Comparison of ENCODE assay signal across 8 mouse cellular contexts in the genomic region with DNA sequence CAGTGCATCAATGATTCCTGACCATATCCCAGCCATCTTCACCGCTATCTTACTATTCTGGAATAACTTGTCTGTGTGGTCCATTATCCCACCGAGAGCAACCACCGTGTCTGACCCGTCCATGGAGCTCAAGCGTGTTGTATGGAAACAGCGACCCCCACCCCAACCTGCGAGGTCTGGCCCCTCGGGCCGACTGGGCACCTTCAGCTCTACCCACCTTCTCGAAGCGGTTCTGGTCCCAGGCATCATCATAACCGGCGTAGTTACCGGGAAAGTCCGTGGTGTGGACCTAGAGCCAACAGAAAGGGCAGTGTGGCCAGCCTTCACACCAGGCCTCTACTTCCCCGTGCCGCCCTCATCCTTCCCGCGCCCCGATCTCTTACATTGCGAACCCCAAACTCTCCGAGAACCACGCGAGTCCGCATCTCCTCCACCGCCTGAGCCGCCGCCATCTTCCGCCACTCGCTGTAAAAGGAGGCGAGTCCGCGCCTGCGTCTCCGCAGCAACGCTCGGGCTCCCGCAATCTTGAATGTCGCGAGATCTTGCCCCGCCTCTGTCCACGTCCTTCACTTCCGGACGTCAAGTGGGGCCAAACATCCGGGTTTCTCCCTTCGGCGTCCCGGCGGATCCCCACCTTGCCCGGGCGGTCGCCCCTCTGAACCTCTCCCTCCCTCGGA. TPM values are rescaled to one million over a fixed set of nuclear protein-coding genes. Genes with fewer than 3 reads are reported as not detected.
DNase-seq lines count a peak whose midpoint lies in the region; ATAC-seq and TF ChIP-seq lines count a peak whose summit lies in the region.

Gene Polr1c (minus strand): TSS at position 543 of the 677 bp plus-strand sequence.
Gene Yipf3 (plus strand): TSS at position 569 of the 677 bp plus-strand sequence.

- H3K27ac ChIP-seq in cortical plate, adult 2 months (ENCODE audit: insufficient read depth, low read length): peak within 1 kb of the TSS; percentile 30

- peak; percentile 88 for TF ChIP-seq POLR2A in cortical plate, adult 2 months (IDR thresholded peaks at IDR 0.05; ENCODE audit: extremely low read depth, insufficient read depth, low read length)

- peak within 1 kb of the TSS; percentile 78 for H3K4me3 ChIP-seq in cortical plate, adult 2 months (ENCODE audit: insufficient read depth, low read length)

- TF ChIP-seq CTCF in cortical plate, adult 2 months (IDR thresholded peaks at IDR 0.05; ENCODE audit: extremely low read depth, insufficient read depth, low read length): no peak

- H3K4me1 ChIP-seq in cortical plate, adult 2 months (ENCODE audit: control insufficient read depth, insufficient read depth, low read length): peaks cover 7% of the 10 kb centered on the region; the same call in 1 of the 2 replicates

- peak; percentile 94 for DNase-seq in gastrocnemius, postnatal 10 days
- DNase-seq in induced T-regulatory cell, adult 2 months (ENCODE audit: low read depth): peak; percentile 96
- DNase-seq in left cerebral cortex, adult 9 months (ENCODE audit: low spot score in 2 of 2): peak; percentile 90 to 96
- peak; percentile 96 for DNase-seq in right cerebral cortex, postnatal 14 days
- peak; percentile 93 to 96 for DNase-seq in urinary bladder, postnatal 36 days (ENCODE audit: low spot score in 2 of 2)

- peak; percentile 93 for ATAC-seq in activated CD4-positive, CD25-positive, alpha-beta regulatory T cell, adult 4 months
- ATAC-seq in megakaryocyte progenitor cell, adult 5-6 weeks (replicated peaks; ENCODE audit: poor library complexity): peak; percentile 89

RNA-seq across cellular contexts. Expression of gene Polr1c, which starts in this region (rescaled TPM):
- 100 to 1,000 TPM in 1 of 2 experiments, 10 to 100 TPM in 1; 86.1 to 118 TPM for polyA plus RNA-seq in activated CD4-positive, CD25-positive, alpha-beta regulatory T cell, adult 4 months (2017; shearing (Covaris generic))
- polyA plus RNA-seq in cortical plate, adult 2 months (2012; rRNA removed): 45.4 and 47.2 TPM in 2 replicates
- total RNA-seq in gastrocnemius, postnatal 10 days (2021): 10 to 100 TPM; 18.5 to 21.8 TPM
- 58.7 and 59.9 TPM in 2 replicates for total RNA-seq in megakaryocyte progenitor cell, adult 5-6 weeks (2015)
- total RNA-seq in megakaryocyte progenitor cell, adult 5-6 weeks (2017): 55.5 and 60.8 TPM in 2 replicates

RNA-seq across cellular contexts. Expression of gene Yipf3, which starts in this region (rescaled TPM):
- polyA plus RNA-seq in activated CD4-positive, CD25-positive, alpha-beta regulatory T cell, adult 4 months (2017; shearing (Covaris generic)): 10 to 100 TPM; 56.0 to 56.2 TPM
- polyA plus RNA-seq in cortical plate, adult 2 months (2012; rRNA removed): 91.5 and 92.5 TPM in 2 replicates
- total RNA-seq in gastrocnemius, postnatal 10 days (2021): 10 to 100 TPM; 53.6 to 66.6 TPM
- total RNA-seq in megakaryocyte progenitor cell, adult 5-6 weeks (2015): 31.0 and 35.9 TPM in 2 replicates
- total RNA-seq in megakaryocyte progenitor cell, adult 5-6 weeks (2017): 28.2 and 30.8 TPM in 2 replicates

Comparison
In these comparisons a context has a peak if more than half of its experiments do, and no peak if none do; other contexts are left out.
1. Peak in every context shown above with its lines: DNase-seq, ATAC-seq, H3K4me3 ChIP-seq and H3K27ac ChIP-seq.